Mouse (Mus musculus): ENCODE results near the gene Tomm40.

DNA sequence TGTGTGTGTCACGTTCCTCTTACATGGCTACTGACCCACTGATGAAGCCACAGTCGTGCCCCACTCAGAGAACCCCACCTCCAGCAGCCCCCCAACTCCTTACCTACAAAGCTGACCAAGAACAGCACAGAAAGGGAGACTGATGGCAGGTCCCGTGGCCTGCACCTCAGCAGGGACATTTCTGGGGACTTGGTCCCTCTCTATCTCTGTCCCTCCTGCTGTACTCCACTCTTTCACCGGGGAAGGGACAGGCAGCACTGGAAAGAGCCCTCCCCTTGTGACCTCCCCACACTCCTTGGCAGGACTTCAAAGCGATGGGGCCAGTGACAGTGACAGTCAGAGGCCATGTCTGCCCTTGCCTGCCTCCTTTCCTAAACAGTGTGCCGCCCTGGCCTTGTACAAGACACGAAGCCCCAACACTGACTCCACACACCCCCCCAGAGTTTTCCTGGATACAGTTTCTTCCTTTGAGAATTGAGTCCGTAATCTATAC lies 34.0 kb downstream of the Tomm40 start, which contains the start of the genes Gm44805 and Apoc4:
- TF ChIP-seq POLR2A (IDR thresholded peaks at IDR 0.05; ENCODE audit: borderline replicate concordance, insufficient read depth, low read length) (no peak), CTCF (IDR thresholded peaks at IDR 0.05; ENCODE audit: borderline replicate concordance, insufficient read depth, low read depth, low read length) (no peak)

Measured in cerebellum, adult 2 months (tissue).